Mouse (Mus musculus): Measurements from ENCODE around the gene Prima1.

DNA sequence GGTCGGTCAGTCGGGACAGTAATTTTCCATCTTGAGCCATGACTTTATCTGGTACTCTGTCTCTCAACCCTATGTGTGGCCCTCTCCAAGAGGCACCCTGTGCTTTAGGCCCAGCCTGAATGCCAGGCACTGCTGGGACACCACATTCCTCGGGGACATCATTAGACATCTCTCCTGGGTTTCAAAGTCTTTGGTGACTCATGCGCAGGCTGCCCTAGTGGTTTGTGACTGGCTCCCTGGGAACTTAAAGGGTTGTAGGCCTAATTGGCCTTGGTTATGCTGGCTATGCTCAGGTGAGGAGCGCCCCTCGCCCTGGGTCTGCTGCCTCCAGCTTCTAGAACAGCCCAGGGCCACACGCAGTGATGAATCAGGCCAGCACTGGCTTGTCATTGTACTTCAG lies 32.4 kb downstream of the Prima1 start:
- TF ChIP-seq POLR2A (IDR thresholded peaks at IDR 0.05; ENCODE audit: low read depth, low read length) (no peak), CTCF (IDR thresholded peaks at IDR 0.05; ENCODE audit: extremely low read depth, insufficient read depth, insufficient read length, insufficient replicate concordance) (no peak)
